Mouse (Mus musculus) MEL (cell line): ENCODE results near the gene Wdr59.

Experiments
- CHD2 ChIP-seq: IDR thresholded peaks from 2 replicates; pipeline ENCODE4 v1.6.1; 2011; ENCODE audit warnings: low read length, improper control_type of control experiment
- CTCF ChIP-seq, 3 experiments: IDR thresholded peaks in 2 of 3; conservative IDR thresholded peaks in 1 of 3; 2 replicates each; pipeline ENCODE4 v1.5.1; 2011 to 2012; ENCODE audit warnings: low read length in 3 of 3, low read depth in 2 of 3, mild to moderate bottlenecking in 2 of 3, improper control_type of control experiment in 1 of 3, inconsistent platforms in 1 of 3, mixed read lengths in 1 of 3, moderate library complexity in 1 of 3; ENCODE audit not compliant: control insufficient read depth in 1 of 3, insufficient read depth in 1 of 3, poor library complexity in 1 of 3, severe bottlenecking in 1 of 3
- ELF1 ChIP-seq: IDR thresholded peaks from 2 replicates; pipeline ENCODE4 v1.6.1; 2014; ENCODE audit warnings: low read depth, mild to moderate bottlenecking, inconsistent platforms, low read length, improper control_type of control experiment, moderate library complexity
- EP300 ChIP-seq, 2 experiments: IDR thresholded peaks; 2 replicates each; pipeline ENCODE4 v1.6.1; 2011; ENCODE audit warnings: improper control_type of control experiment in 2 of 2, low read length in 2 of 2, low read depth in 1 of 2, mild to moderate bottlenecking in 1 of 2
- GATA1 ChIP-seq: IDR thresholded peaks from 2 replicates; pipeline ENCODE4 v1.6.1; 2011; ENCODE audit warnings: low read depth, low read length, improper control_type of control experiment
- MAFK ChIP-seq: IDR thresholded peaks from 2 replicates; pipeline ENCODE4 v1.6.1; 2011; ENCODE audit warnings: low read depth, mild to moderate bottlenecking, low read length, improper control_type of control experiment, borderline replicate concordance
- POLR2A ChIP-seq, 2 experiments: IDR thresholded peaks; 2 replicates each; pipeline ENCODE4 v1.6.1; 2011 to 2012; ENCODE audit warnings: low read length in 2 of 2, mild to moderate bottlenecking in 2 of 2, control low read depth in 1 of 2, improper control_type of control experiment in 1 of 2, low read depth in 1 of 2, moderate library complexity in 1 of 2; ENCODE audit not compliant: control insufficient read depth in 1 of 2, insufficient read depth in 1 of 2, poor library complexity in 1 of 2
- RCOR1 ChIP-seq: IDR thresholded peaks from 2 replicates; pipeline ENCODE4 v1.6.1; 2012; ENCODE audit warnings: low read depth, mild to moderate bottlenecking, inconsistent platforms, low read length, improper control_type of control experiment
- USF1 ChIP-seq: IDR thresholded peaks from 2 replicates; pipeline ENCODE4 v1.6.1; 2014; ENCODE audit warnings: low read depth, mild to moderate bottlenecking, inconsistent platforms, low read length, improper control_type of control experiment, moderate library complexity
- ZKSCAN1 ChIP-seq: IDR thresholded peaks from 2 replicates; pipeline ENCODE4 v1.6.1; 2012; ENCODE audit warnings: low read depth, mild to moderate bottlenecking, inconsistent platforms, low read length, improper control_type of control experiment, moderate library complexity

GRCm38 (mm10) chr8:111550002-111550870 is 28.3 kb upstream of the Wdr59 start:
- peak; percentile 28; the same call in 1 of the 2 replicates for TF ChIP-seq USF1
- TF ChIP-seq ELF1, result no peak
- TF ChIP-seq MAFK, result no peak
- 0 out of 2 replicates have a peak, but pooled peaks have one; percentile 33 for TF ChIP-seq GATA1
- TF ChIP-seq CTCF (IDR thresholded peaks at IDR 0.05 in 2 of 3, conservative IDR thresholded peaks at IDR 0.05 in 1 of 3; ENCODE audit: control insufficient read depth in 1 of 3, insufficient read depth in 1 of 3, low read depth in 2 of 3, low read length in 3 of 3, poor library complexity in 1 of 3, severe bottlenecking in 1 of 3), result no peak
- peak in 1 of 2 experiments; percentile 53; a peak in 1 of 4 replicates for TF ChIP-seq EP300 (IDR thresholded peaks at IDR 0.05; ENCODE audit: low read depth in 1 of 2, low read length in 2 of 2)
- TF ChIP-seq CHD2, result no peak
- TF ChIP-seq POLR2A (IDR thresholded peaks at IDR 0.05; ENCODE audit: control insufficient read depth in 1 of 2, insufficient read depth in 1 of 2, low read depth in 1 of 2, low read length in 2 of 2, poor library complexity in 1 of 2), result no peak
- no peak for TF ChIP-seq ZKSCAN1
- 0 out of 2 replicates have a peak, but pooled peaks have one; percentile 25 for TF ChIP-seq RCOR1
